Mouse (Mus musculus): Measurements from ENCODE around the gene Ryr3.

Gene Ryr3

DNA sequence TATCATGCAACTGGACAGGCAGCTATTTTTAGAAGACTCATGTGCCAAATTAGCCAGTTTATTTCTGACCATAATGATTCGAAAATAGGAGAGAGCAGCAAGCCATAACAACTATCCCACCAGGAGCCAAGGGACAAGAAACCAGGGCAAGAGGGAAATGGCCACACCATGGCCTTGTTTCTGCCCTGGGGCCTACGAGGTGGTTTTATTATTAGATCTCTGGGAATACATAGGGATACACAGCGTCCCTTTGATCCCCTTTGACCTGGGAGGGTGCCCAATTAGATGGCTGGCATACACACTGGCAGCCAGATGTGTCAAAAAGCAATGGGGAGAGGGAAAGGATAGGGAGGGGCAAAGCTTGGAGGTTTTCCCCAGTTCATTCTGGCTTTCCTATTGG, 563.1 kb downstream of the Ryr3 start:
- DNase-seq (ENCODE audit: low read depth), result no peak

DNA sequence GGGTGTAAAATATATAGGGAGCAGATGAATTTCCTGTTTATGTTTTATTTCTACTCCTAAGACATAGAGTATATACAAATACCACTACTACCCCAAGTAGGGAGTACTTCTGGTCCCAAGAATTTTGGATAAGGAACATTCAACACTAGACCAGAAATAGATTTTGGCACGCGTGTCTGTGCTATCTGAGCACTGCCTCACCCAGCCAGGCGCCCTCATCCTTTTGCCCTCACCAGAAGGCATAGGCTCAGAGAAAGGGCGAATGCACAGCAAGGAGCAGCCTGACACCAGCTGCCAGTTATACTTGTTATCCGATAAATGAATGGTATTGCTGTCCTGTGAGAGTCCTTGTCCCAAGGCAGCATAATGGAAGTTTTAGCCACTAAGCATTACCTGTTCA, 579.7 kb downstream of the Ryr3 start:
- DNase-seq (ENCODE audit: low read depth), result no peak

- DNase-seq (ENCODE audit: low read depth), result no peak
Measured at GRCm38 (mm10) chr2:112632536-112632935, 584.4 kb downstream of the Ryr3 start.

GRCm38 (mm10) chr2:112630669-112631068, 586.2 kb downstream of the Ryr3 start:
- no peak for DNase-seq (ENCODE audit: low read depth)

- no peak for DNase-seq (ENCODE audit: low read depth)
Measured at GRCm38 (mm10) chr2:112625156-112625555, 591.7 kb downstream of the Ryr3 start.

DNA sequence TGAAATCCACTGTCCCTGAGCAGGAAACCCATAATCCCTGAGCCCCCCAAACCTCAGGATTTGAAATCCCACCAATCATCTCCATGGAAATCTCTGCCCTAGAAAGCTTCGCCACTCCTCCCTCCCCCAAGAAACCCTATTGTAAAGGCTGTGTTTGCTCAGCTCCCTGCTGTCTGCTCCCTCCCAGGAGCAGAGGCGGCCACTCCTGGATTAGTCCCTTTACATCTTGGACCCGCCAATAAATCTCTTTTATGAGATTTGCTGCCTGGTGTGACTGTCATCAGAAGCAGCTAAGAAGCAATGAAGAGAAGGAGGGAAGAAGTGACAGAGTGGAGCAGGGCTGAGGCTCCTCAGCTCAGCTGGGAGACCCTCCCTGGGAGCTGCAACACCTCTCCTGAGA, 599.7 kb downstream of the Ryr3 start:
- no peak for DNase-seq (ENCODE audit: low read depth)

GRCm38 (mm10) chr2:112614375-112614774, 602.5 kb downstream of the Ryr3 start:
- DNase-seq (ENCODE audit: low read depth), result no peak

- DNase-seq (ENCODE audit: low read depth), result no peak
Measured at GRCm38 (mm10) chr2:112612628-112613027, 604.3 kb downstream of the Ryr3 start.

DNA sequence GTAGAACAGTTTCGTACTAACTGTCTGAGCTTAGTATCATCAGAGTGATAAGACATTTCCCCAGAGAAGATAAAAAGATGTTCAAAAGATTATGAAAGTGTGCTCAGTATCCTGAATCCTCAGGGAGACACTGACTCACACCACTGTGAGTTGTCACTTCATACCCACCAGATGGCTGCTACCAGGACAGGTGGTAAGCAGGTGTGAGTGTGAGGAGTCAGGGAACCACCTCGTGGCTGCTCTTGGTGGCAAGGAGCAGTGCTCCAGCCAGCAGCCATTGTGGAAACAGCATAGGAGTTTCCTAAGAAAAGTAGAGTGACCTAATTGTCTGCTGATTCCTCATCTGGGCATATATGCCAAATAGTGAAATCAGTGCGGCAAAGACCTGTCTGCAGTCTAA, 610.4 kb downstream of the Ryr3 start:
- no peak for DNase-seq (ENCODE audit: low read depth)

GRCm38 (mm10) chr2:112602487-112602886, 614.4 kb downstream of the Ryr3 start:
- no peak for DNase-seq (ENCODE audit: low read depth)

GRCm38 (mm10) chr2:112600222-112600621, 616.7 kb downstream of the Ryr3 start:
- DNase-seq (ENCODE audit: low read depth), result no peak

GRCm38 (mm10) chr2:112597064-112597463, 619.8 kb downstream of the Ryr3 start:
- no peak for DNase-seq (ENCODE audit: low read depth)

- DNase-seq (ENCODE audit: low read depth), result no peak
Measured at GRCm38 (mm10) chr2:112596415-112596814, 620.5 kb downstream of the Ryr3 start.

GRCm38 (mm10) chr2:112595807-112596206, 621.1 kb downstream of the Ryr3 start:
- no peak for DNase-seq (ENCODE audit: low read depth)

DNA sequence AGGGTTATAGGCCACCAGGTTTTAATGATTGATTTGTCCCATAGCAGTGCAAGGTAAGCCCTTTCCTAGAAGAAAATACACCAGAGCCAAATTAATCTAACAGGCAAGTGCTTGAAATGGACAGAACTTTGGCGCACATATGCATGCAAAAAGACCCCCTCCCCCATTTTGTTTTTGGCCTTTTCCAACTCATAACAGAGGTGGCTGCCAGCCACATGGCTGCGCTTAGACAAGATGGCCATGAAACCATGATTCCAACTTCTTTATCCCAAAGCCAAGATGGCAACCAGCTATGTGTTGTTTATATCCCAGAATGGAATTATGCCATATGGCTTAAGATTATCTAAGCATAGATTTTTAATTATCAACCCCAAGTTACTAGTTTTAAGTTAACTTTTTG, 623.1 kb downstream of the Ryr3 start:
- no peak for DNase-seq (ENCODE audit: low read depth)

- DNase-seq (ENCODE audit: low read depth), result no peak
Measured at GRCm38 (mm10) chr2:112593322-112593721, 623.6 kb downstream of the Ryr3 start.

- DNase-seq (ENCODE audit: low read depth), result no peak
Measured at GRCm38 (mm10) chr2:112591451-112591871, 625.4 kb downstream of the Ryr3 start.

DNA sequence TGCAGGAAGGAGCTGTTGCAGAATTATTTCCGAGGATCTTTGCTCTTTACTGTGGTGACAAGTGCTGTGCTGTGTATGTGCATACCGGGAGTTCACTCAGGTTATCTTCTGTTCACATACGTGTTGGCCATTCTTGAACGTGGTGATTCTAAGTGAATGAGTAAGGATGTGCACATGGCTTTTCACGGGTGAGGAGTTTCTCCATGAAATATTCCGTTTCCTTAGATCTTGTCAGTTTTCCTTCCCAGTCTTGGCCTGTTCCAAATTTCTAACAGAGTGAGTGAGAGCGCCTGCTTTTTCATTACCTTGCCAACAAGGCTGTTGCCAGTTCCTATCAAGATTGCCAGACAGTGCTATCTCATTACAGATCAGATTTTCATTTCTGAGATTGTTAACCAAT, 625.9 kb downstream of the Ryr3 start:
- no peak for DNase-seq (ENCODE audit: low read depth)

Measured in fibroblast of lung, adult 2 months (primary cell).